Mouse (Mus musculus) effector memory CD4-positive, alpha-beta T cell, adult 5 months (primary cell): ENCODE results near the gene Zfp366. TPM values are rescaled to one million over a fixed set of nuclear protein-coding genes. Genes with fewer than 3 reads are reported as not detected.

Experiments used
- polyA plus RNA-seq: library from polyadenylated mRNA; unstranded; fragments of 100-300 nt; shearing (Covaris generic); gene quantifications from one replicate; pipeline ENCODE4 v1.2.1, GENCODE M21; 2017

Zfp366 gene
- polyA plus RNA-seq, result not detected

GRCm38 (mm10) chr13:99184155-99184886 lies at the start of gene Zfp366:
Gene Zfp366, plus strand, starts transcription at chr13:99184823.

Other genes starting within 250 kb of the Zfp366 start
- not detected for gene 1700024P04Rik, start 200.3 kb upstream of the Zfp366 start, polyA plus RNA-seq
- gene Ptcd2, start 159.9 kb downstream of the Zfp366 start, polyA plus RNA-seq, result 27.3 TPM
- gene Mrps27, start 160.0 kb downstream of the Zfp366 start, polyA plus RNA-seq, result 14.0 TPM